Mouse (Mus musculus) hindbrain, embryonic 13.5 days (tissue): ENCODE data around the gene Egfr. TPM values are rescaled to one million over a fixed set of nuclear protein-coding genes. Genes with fewer than 3 reads are reported as not detected.
A peak's percentile ranks its signal among the peaks of the same experiment; 100 is the strongest.

Experiments used
- ATAC-seq: fragments of 200-750 bp; cut with Nextera tagmentation; 2 replicates; pipeline ENCODE4 v1.8.0; 2017; ENCODE audit warnings: moderate TSS enrichment; ENCODE audit not compliant: low FRiP score
- H3K27ac ChIP-seq: fragments of 300-500 bp; sonication (generic); 2 replicates; pipeline ENCODE4 v1.5.1; 2015; ENCODE audit warnings: inconsistent platforms, mild to moderate bottlenecking, moderate library complexity
- H3K27me3 ChIP-seq: fragments of 300-500 bp; sonication (generic); 2 replicates; pipeline ENCODE4 v1.6.1; 2015; ENCODE audit warnings: mild to moderate bottlenecking, inconsistent platforms
- H3K36me3 ChIP-seq: fragments of 300-500 bp; sonication (generic); 2 replicates; pipeline ENCODE4 v1.6.1; 2015; ENCODE audit warnings: mild to moderate bottlenecking, inconsistent platforms
- H3K4me1 ChIP-seq: fragments of 300-500 bp; sonication (generic); replicated peaks from 2 replicates; pipeline ENCODE4 v1.6.1; 2015; ENCODE audit warnings: inconsistent platforms
- H3K4me2 ChIP-seq: fragments of 300-500 bp; sonication (generic); 2 replicates; pipeline ENCODE4 v1.6.1; 2015; ENCODE audit warnings: inconsistent platforms, mild to moderate bottlenecking, moderate library complexity
- H3K4me3 ChIP-seq: fragments of 300-500 bp; sonication (generic); 2 replicates; pipeline ENCODE4 v1.5.1; 2015; ENCODE audit warnings: mild to moderate bottlenecking, inconsistent platforms
- H3K9ac ChIP-seq: fragments of 300-500 bp; sonication (generic); 2 replicates; pipeline ENCODE4 v1.6.1; 2015; ENCODE audit warnings: mild to moderate bottlenecking, inconsistent platforms
- H3K9me3 ChIP-seq: fragments of 300-500 bp; sonication (generic); 2 replicates; pipeline ENCODE4 v1.6.1; 2016; ENCODE audit warnings: inconsistent platforms
- WGBS: fragments of 180-500 bp; shearing (Covaris S2); methylation state at CpG from one replicate; pipeline ENCODE4 v1.1.7; 2015; 5-methylcytosine and 5-hydroxymethylcytosine counted together
- polyA plus RNA-seq: library from polyadenylated mRNA; unstranded; fragments of >200 nt; fragmentation: Nextera tagmentation; extraction: Ambion mirVana; gene quantifications from 2 replicates; pipeline ENCODE4 v1.2.1, GENCODE M21; 2015

Egfr gene
- polyA plus RNA-seq, 1 experiment from 2014 or later, result 3.5 TPM

DNA sequence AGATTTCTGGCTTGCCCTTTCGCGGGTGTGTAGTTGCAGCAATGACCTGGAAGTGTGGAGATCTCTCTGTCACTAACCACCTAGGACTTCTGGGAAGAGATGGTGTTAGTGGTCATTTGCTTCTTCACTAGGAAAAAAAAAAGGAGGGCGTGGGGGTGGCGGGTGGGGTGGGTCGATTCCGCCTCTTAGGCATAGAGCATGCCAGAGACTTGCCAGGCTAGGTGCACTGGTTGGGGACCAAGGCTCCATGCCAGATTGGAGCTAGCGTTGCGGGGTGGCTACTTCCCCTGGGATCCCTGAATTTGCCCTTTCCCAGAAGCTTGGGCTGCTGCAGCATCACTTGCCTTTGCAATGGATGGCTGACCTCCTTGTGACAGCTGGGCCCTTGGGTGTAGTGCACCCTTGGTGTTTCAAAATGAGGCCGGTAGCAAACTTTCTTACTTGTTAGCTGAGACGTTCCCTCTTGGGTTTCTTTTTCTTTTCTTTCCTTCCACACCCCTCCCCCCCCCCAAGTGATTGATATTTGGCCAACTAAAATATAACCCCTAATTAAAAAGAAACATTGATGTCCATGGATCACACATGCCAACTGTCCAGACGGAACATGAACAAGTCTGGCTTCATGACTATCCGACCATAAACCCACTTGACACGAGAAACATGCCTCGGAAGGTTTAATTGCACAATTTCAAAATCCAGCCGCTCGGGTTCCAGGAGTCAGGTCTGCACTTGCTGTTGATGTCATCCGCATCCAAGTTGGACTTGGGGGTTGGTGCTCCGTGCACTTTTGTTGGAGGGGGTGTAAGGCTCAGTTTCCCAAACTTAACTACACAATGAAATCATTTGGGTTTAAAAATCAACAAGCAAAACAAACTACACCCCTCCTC is 1.4 kb downstream of the Egfr start:
- 40% methylated on average over 18 of the region's 18 CpGs for WGBS
- H3K9ac ChIP-seq, result peak overlapping the region; percentile 70

GRCm38 (mm10) chr11:16759930-16760329 is 7.9 kb downstream of the Egfr start:
- Histone ChIP-seq H3K4me3 (no peak overlapping the region), H3K27ac (no peak overlapping the region), H3K4me1 (no peaks in the 10 kb centered on the region), H3K9me3 (no peaks in the 10 kb centered on the region), H3K36me3 (no peaks in the 10 kb centered on the region), H3K4me2 (no peak overlapping the region), H3K27me3 (peaks cover 5% of the 10 kb centered on the region), H3K9ac (no peak overlapping the region)
- no peak for ATAC-seq
- WGBS, result 86% methylated on average over 6 of the region's 6 CpGs

More for the DNA sequence above, 1.4 kb downstream of the Egfr start:
- H3K4me1 ChIP-seq, result peaks cover 15% of the 10 kb centered on the region
- no peaks in the 10 kb centered on the region for H3K9me3 ChIP-seq
- no peak overlapping the region for H3K27ac ChIP-seq
- no peak for ATAC-seq
- H3K4me2 ChIP-seq, result peak overlapping the region; percentile 99
- H3K27me3 ChIP-seq, result peaks cover 47% of the 10 kb centered on the region
- H3K4me3 ChIP-seq, result peak overlapping the region; percentile 60
- no peaks in the 10 kb centered on the region for H3K36me3 ChIP-seq

DNA sequence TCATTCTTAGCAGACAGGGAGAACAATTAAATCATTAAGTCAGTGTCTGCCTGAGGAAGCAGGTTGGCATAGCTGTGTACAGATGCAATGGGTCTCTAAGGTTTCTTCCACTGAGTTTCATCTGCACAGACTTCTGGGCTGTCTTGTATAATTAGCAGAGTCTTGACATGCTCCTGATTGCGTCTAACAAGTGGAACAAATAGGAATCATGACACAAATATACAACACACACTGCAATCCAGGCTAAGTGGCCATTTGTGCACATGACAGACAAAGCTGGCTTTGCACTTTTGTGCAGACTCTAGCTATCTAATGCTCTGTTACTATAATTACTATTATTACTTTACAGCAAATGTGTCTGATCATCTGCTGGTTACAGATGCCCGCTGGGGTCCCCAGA is 9.2 kb downstream of the Egfr start:
- H3K4me2 ChIP-seq, result no peak overlapping the region
- H3K4me3 ChIP-seq, result no peak overlapping the region
- H3K4me1 ChIP-seq, result no peaks in the 10 kb centered on the region
- no peak overlapping the region for H3K9ac ChIP-seq
- no peak overlapping the region for H3K27ac ChIP-seq
- no peaks in the 10 kb centered on the region for H3K27me3 ChIP-seq
- H3K9me3 ChIP-seq, result no peaks in the 10 kb centered on the region
- WGBS, result 77% methylated on average over 2 of the region's 2 CpGs
- H3K36me3 ChIP-seq, result no peaks in the 10 kb centered on the region
- ATAC-seq, result no peak

- WGBS, result 85% methylated on average over 9 of the region's 9 CpGs
- no peak overlapping the region for H3K4me2 ChIP-seq
These were observed 14.2 kb downstream of the Egfr start for GRCm38 (mm10) chr11:16766038-16766815.

GRCm38 (mm10) chr11:16767984-16768383 is 16.0 kb downstream of the Egfr start:
- no peak overlapping the region for H3K4me3 ChIP-seq
- no peak overlapping the region for H3K27ac ChIP-seq
- no peaks in the 10 kb centered on the region for H3K9me3 ChIP-seq
- no peak overlapping the region for H3K9ac ChIP-seq
- no peaks in the 10 kb centered on the region for H3K27me3 ChIP-seq
- no peaks in the 10 kb centered on the region for H3K36me3 ChIP-seq
- no peak overlapping the region for H3K4me2 ChIP-seq
- no peak for ATAC-seq
- WGBS, result 94% methylated on average over 2 of the region's 2 CpGs
- 0 out of 2 replicates have a peak, but pooled peaks cover 3% of the 10 kb centered on the region for H3K4me1 ChIP-seq

More at GRCm38 (mm10) chr11:16766038-16766815, 14.2 kb downstream of the Egfr start:
- Histone ChIP-seq H3K27me3 (no peaks in the 10 kb centered on the region), H3K4me3 (no peak overlapping the region), H3K27ac (no peak overlapping the region), H3K9me3 (no peaks in the 10 kb centered on the region), H3K4me1 (0 out of 2 replicates have a peak, but pooled peaks cover 3% of the 10 kb centered on the region), H3K36me3 (no peaks in the 10 kb centered on the region), H3K9ac (no peak overlapping the region)
- ATAC-seq, result no peak

GRCm38 (mm10) chr11:16769276-16769675 is 17.3 kb downstream of the Egfr start:
- H3K9ac ChIP-seq, result no peak overlapping the region
- H3K4me1 ChIP-seq, result 0 out of 2 replicates have a peak, but pooled peaks cover 3% of the 10 kb centered on the region
- H3K27ac ChIP-seq, result no peak overlapping the region
- no peaks in the 10 kb centered on the region for H3K27me3 ChIP-seq
- 95% methylated on average over 4 of the region's 4 CpGs for WGBS
- ATAC-seq, result no peak
- no peaks in the 10 kb centered on the region for H3K36me3 ChIP-seq
- H3K4me2 ChIP-seq, result no peak overlapping the region
- no peak overlapping the region for H3K4me3 ChIP-seq
- no peaks in the 10 kb centered on the region for H3K9me3 ChIP-seq

DNA sequence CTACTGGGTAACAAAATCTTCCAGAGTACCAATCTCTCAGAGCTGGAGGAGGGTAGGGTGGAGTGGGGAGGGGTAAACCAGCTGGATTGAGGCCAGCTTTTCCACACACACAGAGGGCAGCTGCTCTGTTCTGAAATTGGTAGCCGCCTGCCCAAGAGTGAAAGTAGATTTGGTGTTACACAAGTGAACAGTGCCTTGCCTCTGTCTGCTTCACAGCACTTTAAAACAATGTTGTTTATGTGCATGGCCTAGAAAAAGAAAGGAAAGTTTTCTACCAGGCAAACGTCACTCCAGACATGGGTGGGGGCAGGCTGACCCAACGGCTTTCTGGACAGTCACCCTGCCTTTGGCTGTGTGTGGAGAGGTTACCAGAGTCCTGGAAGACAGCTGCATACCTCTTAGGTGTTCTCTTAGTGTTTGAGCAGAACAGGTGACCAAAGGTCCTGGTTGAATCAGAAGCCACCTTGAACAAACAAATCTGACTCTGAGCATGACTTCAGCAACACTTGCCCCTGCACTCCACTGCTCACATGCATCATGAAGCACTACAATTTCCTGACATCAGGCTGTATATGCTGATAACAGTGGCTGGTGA is 17.8 kb downstream of the Egfr start:
- H3K36me3 ChIP-seq, result no peaks in the 10 kb centered on the region
- no peaks in the 10 kb centered on the region for H3K9me3 ChIP-seq
- 63% methylated on average over 3 of the region's 3 CpGs for WGBS
- H3K4me1 ChIP-seq, result 0 out of 2 replicates have a peak, but pooled peaks cover 3% of the 10 kb centered on the region
- no peak for ATAC-seq
- no peak overlapping the region; the same call in 1 of the 2 replicates for H3K27ac ChIP-seq
- no peaks in the 10 kb centered on the region for H3K27me3 ChIP-seq
- H3K4me2 ChIP-seq, result no peak overlapping the region
- H3K9ac ChIP-seq, result no peak overlapping the region
- H3K4me3 ChIP-seq, result no peak overlapping the region

GRCm38 (mm10) chr11:16770966-16771365 is 19.0 kb downstream of the Egfr start:
- no peak overlapping the region for H3K4me2 ChIP-seq
- H3K4me1 ChIP-seq, result 0 out of 2 replicates have a peak, but pooled peaks cover 3% of the 10 kb centered on the region
- H3K4me3 ChIP-seq, result no peak overlapping the region
- WGBS, result 86% methylated on average over 4 of the region's 4 CpGs
- no peaks in the 10 kb centered on the region for H3K9me3 ChIP-seq
- H3K27ac ChIP-seq, result no peak overlapping the region
- no peak for ATAC-seq
- no peaks in the 10 kb centered on the region for H3K36me3 ChIP-seq
- H3K27me3 ChIP-seq, result no peaks in the 10 kb centered on the region
- H3K9ac ChIP-seq, result no peak overlapping the region

DNA sequence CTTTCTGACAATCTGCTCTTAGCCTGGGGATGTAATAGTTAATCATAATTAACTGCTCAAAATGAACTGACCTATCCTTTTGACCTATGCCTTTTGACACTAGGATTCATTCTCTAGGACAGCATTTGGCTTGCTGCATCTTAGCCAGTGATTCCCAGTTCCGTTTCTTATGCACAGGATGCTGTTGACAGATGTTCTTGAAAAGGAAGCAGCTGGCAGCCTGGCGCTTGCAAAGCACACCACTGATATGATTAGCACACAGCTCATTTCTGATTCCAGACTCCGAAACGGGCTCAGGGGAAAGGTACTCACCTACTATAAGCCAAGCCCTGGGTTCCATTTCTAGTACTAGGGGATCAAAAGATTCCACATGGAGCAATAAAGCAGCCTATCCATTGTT is 20.7 kb downstream of the Egfr start:
- ATAC-seq, result peak; percentile 59; the same call in 1 of the 2 replicates
- Histone ChIP-seq H3K4me3 (no peak overlapping the region), H3K4me1 (0 out of 2 replicates have a peak, but pooled peaks cover 3% of the 10 kb centered on the region), H3K4me2 (no peak overlapping the region), H3K9me3 (no peaks in the 10 kb centered on the region), H3K36me3 (no peaks in the 10 kb centered on the region), H3K9ac (no peak overlapping the region), H3K27me3 (no peaks in the 10 kb centered on the region), H3K27ac (no peak overlapping the region)
- WGBS, result 45% methylated on average over 4 of the region's 4 CpGs

DNA sequence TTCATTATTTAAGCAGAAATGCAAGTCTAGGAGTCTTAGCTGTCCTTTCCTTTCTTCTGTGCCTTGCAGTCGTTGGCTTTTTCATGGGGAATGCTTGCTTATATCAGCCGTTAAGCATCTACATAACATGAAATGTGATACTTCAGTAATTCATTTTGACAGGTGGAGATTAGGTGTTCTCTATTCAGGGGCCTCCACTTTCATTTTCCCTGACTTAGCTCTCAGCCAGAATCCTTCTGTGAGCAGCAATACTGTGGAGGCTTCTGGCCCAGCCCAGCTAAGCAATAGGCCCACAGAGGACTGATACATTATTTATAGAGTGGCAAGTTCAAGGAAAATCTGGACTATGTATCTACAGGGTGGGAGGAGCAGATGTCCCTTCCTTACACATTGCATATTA is 25.0 kb downstream of the Egfr start:
- Histone ChIP-seq H3K9ac (no peak overlapping the region), H3K27me3 (no peaks in the 10 kb centered on the region), H3K27ac (no peak overlapping the region), H3K4me1 (no peaks in the 10 kb centered on the region), H3K9me3 (no peaks in the 10 kb centered on the region), H3K36me3 (no peaks in the 10 kb centered on the region), H3K4me3 (no peak overlapping the region), H3K4me2 (no peak overlapping the region)
- ATAC-seq, result no peak
- WGBS, result 80% methylated on average over 2 of the region's 2 CpGs

DNA sequence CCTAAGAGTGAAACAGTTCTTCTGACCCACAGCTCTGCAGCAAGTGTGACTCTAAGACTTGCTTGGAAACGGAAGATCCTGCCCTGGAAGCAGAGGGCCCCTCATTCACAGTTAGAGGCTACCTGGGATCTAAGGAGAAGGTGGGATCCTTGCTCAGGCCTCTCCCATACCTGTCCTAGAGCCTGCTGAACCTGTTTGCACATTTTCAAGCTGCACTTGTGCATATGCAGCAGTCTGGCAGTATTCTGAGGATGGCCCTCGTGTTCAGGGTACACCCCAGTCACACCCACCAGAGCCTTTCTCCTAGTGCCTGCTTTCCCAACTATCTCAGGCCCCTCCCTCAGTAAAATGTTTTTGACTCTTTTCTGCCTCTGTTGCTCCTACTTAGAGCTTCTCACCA is 29.6 kb downstream of the Egfr start:
- Histone ChIP-seq H3K9me3 (no peaks in the 10 kb centered on the region), H3K4me1 (no peaks in the 10 kb centered on the region), H3K4me2 (no peak overlapping the region), H3K27ac (no peak overlapping the region), H3K9ac (no peak overlapping the region), H3K27me3 (no peaks in the 10 kb centered on the region), H3K36me3 (no peaks in the 10 kb centered on the region), H3K4me3 (no peak overlapping the region)
- ATAC-seq, result no peak
- 75% methylated on average over 2 of the region's 2 CpGs for whole genome bisulfite sequencing
